Mouse (Mus musculus) heart, embryonic 15.5 days (tissue): ENCODE measurements around the gene Tmem8b. TPM values are rescaled to one million over a fixed set of nuclear protein-coding genes. Genes with fewer than 3 reads are reported as not detected.
A peak's percentile ranks its signal among the peaks of the same experiment; 100 is the strongest.

ENCODE experiments used
- ATAC-seq: fragments of 200-750 bp; cut with Nextera tagmentation; replicated peaks from 2 replicates; pipeline ENCODE4 v1.8.0; 2017; ENCODE audit warnings: low read depth, moderate TSS enrichment; ENCODE audit not compliant: insufficient number of reproducible peaks, insufficient read depth, low FRiP score
- H3K27ac ChIP-seq: fragments of 300-500 bp; sonication (generic); 2 replicates; pipeline ENCODE4 v1.5.1; 2015; ENCODE audit warnings: mild to moderate bottlenecking, inconsistent platforms
- H3K27me3 ChIP-seq: fragments of 300-500 bp; sonication (generic); 2 replicates; pipeline ENCODE4 v1.6.1; 2015; ENCODE audit warnings: inconsistent platforms
- H3K36me3 ChIP-seq: fragments of 300-500 bp; sonication (generic); 2 replicates; pipeline ENCODE4 v1.6.1; 2015; ENCODE audit warnings: mild to moderate bottlenecking, inconsistent platforms
- H3K4me1 ChIP-seq: fragments of 300-500 bp; sonication (generic); replicated peaks from 2 replicates; pipeline ENCODE4 v1.6.1; 2015; ENCODE audit warnings: inconsistent platforms
- H3K4me2 ChIP-seq: fragments of 300-500 bp; sonication (generic); 2 replicates; pipeline ENCODE4 v1.6.1; 2015; ENCODE audit warnings: inconsistent platforms, mild to moderate bottlenecking, moderate library complexity
- H3K4me3 ChIP-seq: fragments of 300-500 bp; sonication (generic); 2 replicates; pipeline ENCODE4 v1.5.1; 2015; ENCODE audit warnings: mild to moderate bottlenecking, inconsistent platforms
- H3K9ac ChIP-seq: fragments of 300-500 bp; sonication (generic); 2 replicates; pipeline ENCODE4 v1.6.1; 2015; ENCODE audit warnings: mild to moderate bottlenecking, inconsistent platforms
- H3K9me3 ChIP-seq: fragments of 300-500 bp; sonication (generic); replicated peaks from 2 replicates; pipeline ENCODE4 v1.6.1; 2016; ENCODE audit warnings: inconsistent platforms
- WGBS: fragments of 180-500 bp; shearing (Covaris S2); methylation state at CpG from one replicate; pipeline ENCODE4 v1.1.7; 2015; ENCODE audit warnings: mixed read lengths; 5-methylcytosine and 5-hydroxymethylcytosine counted together
- polyA plus RNA-seq: library from polyadenylated mRNA; unstranded; fragments of >200 nt; fragmentation: Nextera tagmentation; extraction: Ambion mirVana; gene quantifications from 2 replicates; pipeline ENCODE4 v1.2.1, GENCODE M21; 2015

Tmem8b gene
- polyA plus RNA-seq, 1 experiment from 2014 or later: 3.8 TPM

GRCm38 (mm10) chr4:43666412-43666811 is 2.4 kb upstream of the Tmem8b start:
- H3K9ac ChIP-seq: no peak overlapping the region
- H3K27ac ChIP-seq: no peak overlapping the region
- ATAC-seq: no peak
- no peaks in the 10 kb centered on the region for H3K36me3 ChIP-seq
- H3K4me2 ChIP-seq: no peak overlapping the region
- peaks cover 16% of the 10 kb centered on the region for H3K4me1 ChIP-seq
- no peak overlapping the region for H3K4me3 ChIP-seq
- H3K9me3 ChIP-seq: no peaks in the 10 kb centered on the region
- 14% methylated on average over 4 of the region's 4 CpGs for WGBS
- H3K27me3 ChIP-seq: peaks cover 56% of the 10 kb centered on the region

DNA sequence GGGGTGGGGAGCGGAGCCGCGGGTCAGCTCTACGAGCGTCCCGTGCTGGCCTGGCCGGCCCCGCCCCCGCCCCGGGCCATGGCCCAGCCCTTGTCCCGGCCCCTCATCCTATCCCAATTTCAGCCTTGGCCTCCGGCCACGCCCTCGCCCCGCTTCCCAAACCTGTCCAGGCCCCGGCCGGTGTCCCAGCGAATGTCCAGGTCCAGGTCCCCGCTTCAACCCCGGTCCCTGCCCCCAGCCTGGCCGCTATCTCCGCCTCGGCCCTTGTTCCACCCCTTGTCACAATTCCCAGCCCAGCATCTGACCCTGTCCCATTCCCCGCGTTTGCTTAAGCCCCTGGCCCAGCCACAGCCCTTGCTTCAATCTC is 640 bp downstream of the Tmem8b start:
- H3K9me3 ChIP-seq: no peaks in the 10 kb centered on the region
- peak overlapping the region; percentile 79 for H3K27ac ChIP-seq
- H3K4me1 ChIP-seq: peaks cover 20% of the 10 kb centered on the region
- peak; percentile 74 for ATAC-seq
- WGBS: under 1% methylated on average over 25 of the region's 25 CpGs
- peak overlapping the region; percentile 88 for H3K9ac ChIP-seq
- H3K36me3 ChIP-seq: 0 out of 2 replicates have a peak, but pooled peaks cover 2% of the 10 kb centered on the region
- H3K4me3 ChIP-seq: peak overlapping the region; percentile 89
- peak overlapping the region; percentile 87 for H3K4me2 ChIP-seq
- peaks cover 34% of the 10 kb centered on the region for H3K27me3 ChIP-seq

DNA sequence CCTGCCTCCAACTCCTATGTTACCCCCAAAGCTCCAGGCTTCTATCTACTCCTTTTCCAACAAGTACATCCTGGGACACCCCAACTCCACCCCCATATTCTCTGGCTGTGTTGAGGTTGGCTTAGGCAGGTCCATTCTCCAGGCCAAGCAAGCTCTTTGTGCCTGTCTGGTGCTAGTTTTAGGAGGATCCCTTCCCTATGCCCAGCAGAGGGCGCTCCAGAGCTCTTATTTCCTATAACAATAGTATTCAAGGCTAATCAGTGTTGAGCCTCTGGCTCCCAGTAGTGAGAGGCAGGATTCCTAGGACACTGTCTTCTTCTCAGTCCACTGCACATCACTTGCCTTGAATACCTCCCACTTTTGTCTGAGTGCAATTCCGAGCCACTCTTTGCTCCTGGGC is 3.3 kb downstream of the Tmem8b start:
- H3K27ac ChIP-seq: no peak overlapping the region
- H3K9me3 ChIP-seq: no peaks in the 10 kb centered on the region
- no peak for ATAC-seq
- H3K27me3 ChIP-seq: peaks cover 11% of the 10 kb centered on the region; the same call in 1 of the 2 replicates
- H3K4me1 ChIP-seq: peaks cover 20% of the 10 kb centered on the region
- H3K4me3 ChIP-seq: no peak overlapping the region
- 4% methylated on average over 2 of the region's 2 CpGs for WGBS
- no peak overlapping the region for H3K9ac ChIP-seq
- 0 out of 2 replicates have a peak, but pooled peaks cover 6% of the 10 kb centered on the region for H3K36me3 ChIP-seq
- no peak overlapping the region for H3K4me2 ChIP-seq

- Histone ChIP-seq H3K4me2 (no peak overlapping the region), H3K27me3 (no peaks in the 10 kb centered on the region), H3K9ac (no peak overlapping the region), H3K4me3 (no peak overlapping the region), H3K9me3 (no peaks in the 10 kb centered on the region), H3K4me1 (peaks cover 17% of the 10 kb centered on the region), H3K36me3 (peaks cover 6% of the 10 kb centered on the region; the same call in 1 of the 2 replicates), H3K27ac (no peak overlapping the region)
- no peak for ATAC-seq
- 74% methylated on average over 8 of the region's 8 CpGs for WGBS
Observed at GRCm38 (mm10) chr4:43673703-43674102, 4.9 kb downstream of the Tmem8b start.

GRCm38 (mm10) chr4:43674974-43675373 is 6.2 kb downstream of the Tmem8b start:
- Histone ChIP-seq H3K4me2 (no peak overlapping the region), H3K27me3 (no peaks in the 10 kb centered on the region), H3K4me3 (no peak overlapping the region), H3K36me3 (peaks cover 6% of the 10 kb centered on the region; the same call in 1 of the 2 replicates), H3K9ac (no peak overlapping the region), H3K4me1 (peaks cover 9% of the 10 kb centered on the region), H3K27ac (no peak overlapping the region), H3K9me3 (no peaks in the 10 kb centered on the region)
- 78% methylated on average over 5 of the region's 5 CpGs for WGBS
- no peak for ATAC-seq

DNA sequence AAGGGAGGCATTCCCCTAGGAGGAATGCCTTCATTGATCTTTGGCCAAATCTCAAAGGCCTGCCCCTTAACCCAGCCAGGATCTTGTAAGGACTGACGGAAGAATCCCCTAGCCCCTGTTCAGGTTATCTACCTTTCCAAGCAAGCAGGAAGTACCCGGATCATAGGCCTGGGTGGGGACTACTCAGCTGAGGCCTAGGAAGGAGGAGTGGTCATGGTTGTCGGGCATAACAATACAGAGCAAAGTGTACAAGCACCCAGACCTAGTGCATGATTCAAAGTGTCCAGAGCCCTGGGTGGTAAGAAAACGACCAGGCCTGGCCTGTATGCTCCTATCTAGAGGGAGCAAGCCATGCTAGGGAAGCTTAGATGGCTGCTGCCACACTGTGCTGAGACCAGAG is 6.8 kb downstream of the Tmem8b start:
- Histone ChIP-seq H3K9ac (no peak overlapping the region), H3K36me3 (peaks cover 6% of the 10 kb centered on the region; the same call in 1 of the 2 replicates), H3K27me3 (no peaks in the 10 kb centered on the region), H3K4me3 (no peak overlapping the region), H3K27ac (no peak overlapping the region), H3K4me2 (no peak overlapping the region), H3K4me1 (peaks cover 8% of the 10 kb centered on the region), H3K9me3 (no peaks in the 10 kb centered on the region)
- ATAC-seq: no peak
- WGBS: 74% methylated on average over 4 of the region's 4 CpGs

DNA sequence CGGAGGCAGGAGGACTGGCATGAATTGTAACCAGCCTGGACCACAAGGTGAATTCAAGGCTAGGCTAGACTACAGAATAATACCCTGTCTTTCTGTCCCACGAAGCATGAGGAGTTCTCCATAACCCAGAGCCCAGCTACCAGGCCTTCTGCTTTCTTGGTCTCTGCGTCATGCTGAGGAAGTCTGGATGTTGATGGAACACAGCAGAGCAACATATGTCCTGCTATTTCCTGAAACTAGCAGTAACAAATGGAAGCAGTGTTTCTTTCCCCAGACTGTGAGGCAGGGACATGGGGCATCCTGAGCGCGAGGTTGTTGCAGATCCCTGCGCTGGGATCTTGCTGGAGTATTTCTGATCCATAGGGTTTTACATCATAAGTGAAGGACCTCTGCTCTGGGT is 9.8 kb downstream of the Tmem8b start:
- no peaks in the 10 kb centered on the region for H3K4me1 ChIP-seq
- H3K9ac ChIP-seq: no peak overlapping the region
- peaks cover 6% of the 10 kb centered on the region; the same call in 1 of the 2 replicates for H3K36me3 ChIP-seq
- H3K4me3 ChIP-seq: no peak overlapping the region
- H3K27ac ChIP-seq: no peak overlapping the region
- ATAC-seq: no peak
- 85% methylated on average over 6 of the region's 6 CpGs for WGBS
- H3K27me3 ChIP-seq: no peaks in the 10 kb centered on the region
- no peaks in the 10 kb centered on the region for H3K9me3 ChIP-seq
- H3K4me2 ChIP-seq: no peak overlapping the region

GRCm38 (mm10) chr4:43679416-43680043 is 10.8 kb downstream of the Tmem8b start:
- Histone ChIP-seq H3K9me3 (no peaks in the 10 kb centered on the region), H3K36me3 (peaks cover 3% of the 10 kb centered on the region; the same call in 1 of the 2 replicates), H3K4me1 (no peaks in the 10 kb centered on the region), H3K4me3 (no peak overlapping the region), H3K27me3 (no peaks in the 10 kb centered on the region), H3K9ac (no peak overlapping the region), H3K27ac (no peak overlapping the region), H3K4me2 (no peak overlapping the region)
- 86% methylated on average over 7 of the region's 7 CpGs for WGBS
- ATAC-seq: no peak

- peaks cover 15% of the 10 kb centered on the region for H3K4me1 ChIP-seq
- no peak overlapping the region for H3K9ac ChIP-seq
- 95% methylated on average over 17 of the region's 17 CpGs for WGBS
- H3K9me3 ChIP-seq: no peaks in the 10 kb centered on the region
- no peak for ATAC-seq
- H3K36me3 ChIP-seq: no peaks in the 10 kb centered on the region
- H3K27me3 ChIP-seq: no peaks in the 10 kb centered on the region
- H3K4me3 ChIP-seq: no peak overlapping the region
- no peak overlapping the region for H3K4me2 ChIP-seq
- no peak overlapping the region for H3K27ac ChIP-seq
Observed at GRCm38 (mm10) chr4:43690021-43690420, 21.2 kb downstream of the Tmem8b start.

- Histone ChIP-seq H3K9me3 (no peaks in the 10 kb centered on the region), H3K9ac (no peak overlapping the region), H3K4me3 (no peak overlapping the region), H3K27me3 (no peaks in the 10 kb centered on the region), H3K36me3 (no peaks in the 10 kb centered on the region), H3K4me1 (peaks cover 25% of the 10 kb centered on the region), H3K27ac (no peak overlapping the region), H3K4me2 (no peak overlapping the region)
- 61% methylated on average over 5 of the region's 5 CpGs for WGBS
- ATAC-seq: no peak
Observed at GRCm38 (mm10) chr4:43691026-43691425, 22.3 kb downstream of the Tmem8b start.

GRCm38 (mm10) chr4:43693806-43694241 is 25.1 kb downstream of the Tmem8b start:
- no peaks in the 10 kb centered on the region for H3K9me3 ChIP-seq
- ATAC-seq: no peak; the same call in 1 of the 2 replicates
- no peak overlapping the region for H3K4me2 ChIP-seq
- H3K36me3 ChIP-seq: no peaks in the 10 kb centered on the region
- no peak overlapping the region for H3K4me3 ChIP-seq
- no peaks in the 10 kb centered on the region for H3K27me3 ChIP-seq
- H3K9ac ChIP-seq: no peak overlapping the region
- no peak overlapping the region for H3K27ac ChIP-seq
- 42% methylated on average over 5 of the region's 5 CpGs for WGBS
- H3K4me1 ChIP-seq: peaks cover 27% of the 10 kb centered on the region
